Mouse (Mus musculus) stomach, postnatal 0 days (tissue): ENCODE results near the gene Cldn11. TPM values are rescaled to one million over a fixed set of nuclear protein-coding genes. Genes with fewer than 3 reads are reported as not detected.
"Not testable (repeated sequence)": the region's sequence is repeated elsewhere in the genome, so short reads cannot be mapped to it uniquely, and the experiment has no call there.

ENCODE experiments used
- ATAC-seq: fragments of 200-750 bp; cut with Nextera tagmentation; 2 replicates; pipeline ENCODE4 v1.8.0; 2017; ENCODE audit not compliant: low FRiP score, low TSS enrichment
- DNase-seq: peaks from one replicate; pipeline ENCODE4 v3.0.0-alpha.2; 2016; ENCODE audit warnings: low spot score
- H3K27ac ChIP-seq: fragments of 300-500 bp; sonication (generic); replicated peaks from 2 replicates; pipeline ENCODE4 v1.5.1; 2014; ENCODE audit warnings: mild to moderate bottlenecking, control low read depth
- H3K27me3 ChIP-seq: fragments of 300-500 bp; sonication (generic); 2 replicates; pipeline ENCODE4 v1.6.1; 2014; ENCODE audit warnings: low read length; ENCODE audit not compliant: control insufficient read depth, insufficient read depth
- H3K36me3 ChIP-seq: fragments of 300-500 bp; sonication (generic); 2 replicates; pipeline ENCODE4 v1.6.1; 2014; ENCODE audit warnings: low read length, mixed read lengths; ENCODE audit not compliant: control insufficient read depth, insufficient read depth
- H3K4me1 ChIP-seq: fragments of 300-500 bp; sonication (generic); replicated peaks from 2 replicates; pipeline ENCODE4 v1.6.1; 2014; ENCODE audit warnings: antibody characterized with exemption; ENCODE audit not compliant: control insufficient read depth, insufficient read depth
- H3K4me2 ChIP-seq: fragments of 300-500 bp; sonication (generic); replicated peaks from 2 replicates; pipeline ENCODE4 v1.6.1; 2014; ENCODE audit warnings: low read depth, mild to moderate bottlenecking, control low read depth, moderate library complexity
- H3K4me3 ChIP-seq: fragments of 300-500 bp; sonication (generic); 2 replicates; pipeline ENCODE4 v1.5.1; 2014; ENCODE audit warnings: low read depth, low read length, control low read depth
- H3K9ac ChIP-seq: fragments of 300-500 bp; sonication (generic); 2 replicates; pipeline ENCODE4 v1.6.1; 2014; ENCODE audit warnings: mild to moderate bottlenecking, low read length, control low read depth, mixed read lengths
- H3K9me3 ChIP-seq: fragments of 300-500 bp; sonication (generic); 2 replicates; pipeline ENCODE4 v1.6.1; 2016; ENCODE audit warnings: low read length; ENCODE audit not compliant: control insufficient read depth
- CTCF ChIP-seq: IDR thresholded peaks from 2 replicates; pipeline ENCODE4 v1.5.1; 2016; ENCODE audit warnings: antibody characterized with exemption, low read depth, mild to moderate bottlenecking, moderate library complexity
- EP300 ChIP-seq: optimal IDR thresholded peaks from 2 replicates; pipeline ENCODE3; 2016; ENCODE audit warnings: antibody characterized with exemption
- WGBS: fragments of 180-500 bp; shearing (Covaris S2); extraction: QIAGEN DNeasy Blood & Tissue Kit; methylation state at CpG from one replicate; pipeline ENCODE4 v1.1.7; 2014; 5-methylcytosine and 5-hydroxymethylcytosine counted together
- polyA plus RNA-seq: library from polyadenylated mRNA; unstranded; fragments of >200 nt; fragmentation: Nextera tagmentation; extraction: Ambion mirVana; gene quantifications from 2 replicates; pipeline ENCODE4 v1.2.1, GENCODE M21; 2015

Cldn11 gene
- polyA plus RNA-seq, 1 experiment from 2014 or later = 0.50 TPM

- 54% methylated on average over 8 of the region's 8 CpGs for WGBS
- Histone ChIP-seq H3K27ac (peak overlapping the region; percentile 53), H3K9ac (no peak overlapping the region), H3K4me3 (no peak overlapping the region), H3K36me3 (no peaks in the 10 kb centered on the region), H3K4me1 (no peaks in the 10 kb centered on the region), H3K4me2 (no peak overlapping the region), H3K27me3 (no peaks in the 10 kb centered on the region), H3K9me3 (no peaks in the 10 kb centered on the region)
- ATAC-seq (peak; percentile 80), DNase-seq (peak; percentile 43)
- TF ChIP-seq EP300 (no peak), CTCF (no peak)
Observed at GRCm38 (mm10) chr3:31134246-31134645, 15.5 kb upstream of the Cldn11 start.

GRCm38 (mm10) chr3:31134696-31135095, 15.0 kb upstream of the Cldn11 start:
- Histone ChIP-seq H3K9me3 (no peaks in the 10 kb centered on the region), H3K4me1 (no peaks in the 10 kb centered on the region), H3K4me3 (no peak overlapping the region), H3K36me3 (no peaks in the 10 kb centered on the region), H3K9ac (no peak overlapping the region), H3K4me2 (no peak overlapping the region), H3K27ac (peak overlapping the region; percentile 53), H3K27me3 (no peaks in the 10 kb centered on the region)
- peak; percentile 58 for ATAC-seq
- 38% methylated on average over 7 of the region's 7 CpGs for WGBS
- TF ChIP-seq CTCF = no peak
- no peak for TF ChIP-seq EP300
- DNase-seq = peak; percentile 64

- 71% methylated on average over 4 of the region's 4 CpGs for WGBS
- not testable (repeated sequence) for DNase-seq
Observed at GRCm38 (mm10) chr3:31136591-31136990, 13.1 kb upstream of the Cldn11 start.

GRCm38 (mm10) chr3:31138454-31139424, 11.0 kb upstream of the Cldn11 start:
- 57% methylated on average over 13 of the region's 13 CpGs for WGBS

More at GRCm38 (mm10) chr3:31136591-31136990, 13.1 kb upstream of the Cldn11 start:
- not testable (repeated sequence) for H3K4me2 ChIP-seq, ATAC-seq, H3K4me1 ChIP-seq, H3K4me3 ChIP-seq, H3K27ac ChIP-seq, H3K27me3 ChIP-seq, H3K9me3 ChIP-seq, H3K9ac ChIP-seq, H3K36me3 ChIP-seq

GRCm38 (mm10) chr3:31141621-31142020, 8.1 kb upstream of the Cldn11 start:
- TF ChIP-seq CTCF (no peak), EP300 (no peak)
- Histone ChIP-seq H3K36me3 (no peaks in the 10 kb centered on the region), H3K4me3 (no peak overlapping the region), H3K9ac (no peak overlapping the region), H3K27ac (no peak overlapping the region), H3K9me3 (no peaks in the 10 kb centered on the region), H3K4me1 (no peaks in the 10 kb centered on the region), H3K27me3 (no peaks in the 10 kb centered on the region), H3K4me2 (no peak overlapping the region)
- no peak for DNase-seq
- no peak for ATAC-seq
- WGBS = 76% methylated on average over 4 of the region's 4 CpGs

More at GRCm38 (mm10) chr3:31138454-31139424, 11.0 kb upstream of the Cldn11 start:
- peak; percentile 90 for TF ChIP-seq CTCF
- no peak for TF ChIP-seq EP300
- Histone ChIP-seq H3K4me2 (no peak overlapping the region), H3K27me3 (no peaks in the 10 kb centered on the region), H3K27ac (no peak overlapping the region), H3K9me3 (no peaks in the 10 kb centered on the region), H3K4me1 (no peaks in the 10 kb centered on the region), H3K9ac (no peak overlapping the region), H3K36me3 (no peaks in the 10 kb centered on the region), H3K4me3 (no peak overlapping the region)
- ATAC-seq (no peak), DNase-seq (peak; percentile 72)

- ATAC-seq, H3K4me3 ChIP-seq, H3K4me1 ChIP-seq, H3K4me2 ChIP-seq, H3K36me3 ChIP-seq, H3K27ac ChIP-seq, DNase-seq, H3K9ac ChIP-seq, H3K9me3 ChIP-seq, H3K27me3 ChIP-seq: not testable (repeated sequence)
- 80% methylated on average over 11 of the region's 11 CpGs for WGBS
Observed at GRCm38 (mm10) chr3:31145222-31145621, 4.5 kb upstream of the Cldn11 start.
